Mouse (Mus musculus) adrenal gland, postnatal 36 days (tissue): ENCODE measurements around the gene Mfn1. TPM values are rescaled to one million over a fixed set of nuclear protein-coding genes. Genes with fewer than 3 reads are reported as not detected.

Source experiments
- DNase-seq, 2 experiments: peaks; one replicate each; pipeline ENCODE4 v3.0.0; 2021; ENCODE audit warnings: mixed read lengths in 1 of 2
- total RNA-seq, 2 experiments: library from RNA; stranded (reverse); gene quantifications; 2 replicates each; pipeline ENCODE4 v1.2.3; 2021

Mfn1 gene
- total RNA-seq, 2 experiments from 2014 or later: 81.8 to 98.6 TPM

GRCm38 (mm10) chr3:32611606-32612170 lies 82.4 kb downstream of the Mfn1 start:
- peak in 1 of 2 experiments; percentile 26 for DNase-seq

- peak; percentile 25 to 28 for DNase-seq
Observed at GRCm38 (mm10) chr3:32614786-32615185, 85.5 kb downstream of the Mfn1 start.

- no peak for DNase-seq
Observed at GRCm38 (mm10) chr3:32615376-32615775, 86.1 kb downstream of the Mfn1 start.

- DNase-seq: no peak
Observed at GRCm38 (mm10) chr3:32616006-32616330, 86.7 kb downstream of the Mfn1 start.

GRCm38 (mm10) chr3:32616331-32617052 lies 87.2 kb downstream of the Mfn1 start, which contains the start of gene Gnb4:
Gene Gnb4, minus strand, starts transcription at chr3:32616585.
- peak; percentile 61 to 78 for DNase-seq

GRCm38 (mm10) chr3:32617053-32617642 lies 87.9 kb downstream of the Mfn1 start:
- no peak for DNase-seq

GRCm38 (mm10) chr3:32621658-32622057 lies 92.4 kb downstream of the Mfn1 start:
- DNase-seq: no peak

GRCm38 (mm10) chr3:32622106-32622505 lies 92.8 kb downstream of the Mfn1 start:
- no peak for DNase-seq

- DNase-seq: no peak
Observed at GRCm38 (mm10) chr3:32628141-32628540, 98.9 kb downstream of the Mfn1 start.

Other genes starting within 250 kb of the Mfn1 start
- gene Zmat3, start 163.5 kb upstream of the Mfn1 start, total RNA-seq: 10 to 100 TPM; 19.1 to 22.3 TPM
- gene Pik3ca, start 131.8 kb upstream of the Mfn1 start, total RNA-seq: 10 to 100 TPM; 52.4 to 62.6 TPM
- 1 to 10 TPM in 1 of 2 experiments, under 1 TPM in 1; 0.16 to 1.7 TPM for gene Kcnmb3, start 37.2 kb upstream of the Mfn1 start, total RNA-seq
- 10 to 100 TPM; 28.7 to 41.6 TPM for gene Zfp639, start 19.2 kb upstream of the Mfn1 start, total RNA-seq
- 10 to 100 TPM; 42.2 to 79.8 TPM for gene Gnb4, start 87.1 kb downstream of the Mfn1 start, total RNA-seq
- 10 to 100 TPM; 43.1 to 50.6 TPM for gene Actl6a, start 176.8 kb downstream of the Mfn1 start, total RNA-seq
- 100 to 1,000 TPM; 367 to 402 TPM for gene Ndufb5, start 207.5 kb downstream of the Mfn1 start, total RNA-seq
- gene Mrpl47, start 208.1 kb downstream of the Mfn1 start, total RNA-seq: 10 to 100 TPM; 29.6 to 36.2 TPM